Mouse (Mus musculus) megakaryocyte, embryonic 14.5 days (primary cell): ENCODE measurements around the gene Ddx43.

Source experiments
- FLI1 ChIP-seq: IDR thresholded peaks from 2 replicates; pipeline ENCODE4 v1.6.1; 2012; ENCODE audit warnings: low read length, inconsistent platforms, mixed read lengths
- GATA1 ChIP-seq: IDR thresholded peaks from 3 replicates; pipeline ENCODE4 v1.6.1; 2012; ENCODE audit warnings: mixed read lengths, low read length, inconsistent platforms, borderline replicate concordance

DNA sequence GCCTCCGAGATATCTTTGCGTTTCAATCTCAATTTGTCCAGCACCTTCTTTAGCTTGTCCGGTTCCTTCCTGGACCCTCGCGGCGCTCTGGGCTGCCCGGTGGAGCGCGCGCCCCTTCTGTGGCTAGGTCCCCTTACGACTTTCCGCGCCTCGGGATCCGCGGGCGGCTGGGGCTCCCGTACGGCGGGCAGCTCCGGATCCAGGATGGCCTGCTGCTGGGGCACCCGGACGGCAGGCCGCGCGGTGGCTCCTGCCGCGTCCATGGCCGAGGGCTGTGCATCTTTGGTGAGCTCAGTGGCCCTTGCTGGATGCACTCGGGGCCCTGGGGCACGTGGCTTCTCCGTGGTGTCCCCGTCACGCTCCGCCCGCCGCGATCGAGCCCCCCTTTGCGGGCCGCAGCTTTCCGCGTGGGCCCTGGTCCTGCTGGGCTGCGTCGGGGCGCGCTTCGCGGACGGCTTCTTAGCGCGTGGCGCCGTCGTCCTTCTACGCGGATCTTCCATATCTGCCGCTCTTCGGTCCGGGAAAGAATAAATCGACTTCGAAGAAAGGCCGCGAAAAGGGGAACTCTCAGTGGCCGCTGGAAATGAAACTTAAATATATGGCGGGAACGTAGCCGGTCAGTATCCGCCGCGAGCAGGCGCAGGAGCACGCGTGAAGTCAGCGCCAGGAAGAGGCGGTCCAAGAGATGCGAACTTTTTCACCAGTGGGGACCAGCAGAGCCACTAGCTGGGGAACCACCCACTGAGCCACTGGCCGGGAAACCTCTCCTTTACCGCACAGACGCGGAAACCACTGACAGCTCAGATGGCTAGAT, 47.2 kb downstream of the Ddx43 start, which contains the start of gene Cgas:
- TF ChIP-seq GATA1 (no peak), FLI1 (no peak)
